Mouse (Mus musculus): Measurements from ENCODE around the gene Cldn14.
A peak's percentile ranks its signal among the peaks of the same experiment; 100 is the strongest.

The Cldn14 gene

DNA sequence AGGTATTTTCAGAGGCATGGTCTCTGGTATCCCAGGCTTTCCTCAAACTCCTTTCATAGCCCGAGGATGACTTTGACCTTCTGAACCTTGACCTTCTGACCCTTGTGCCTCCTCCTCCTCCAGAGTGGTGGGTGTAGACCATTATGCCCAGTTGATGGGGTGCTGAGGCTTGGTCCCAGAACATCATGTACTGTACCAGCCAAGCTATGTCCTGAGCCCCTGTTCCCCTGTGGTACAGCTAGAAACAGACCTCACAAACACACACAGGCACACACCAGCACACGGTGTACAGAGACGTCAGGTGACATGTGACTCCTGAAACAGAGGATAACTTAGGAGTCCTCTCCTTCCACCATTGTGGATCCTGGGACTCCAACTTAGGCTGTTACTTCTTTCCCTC is 95.8 kb downstream of the Cldn14 start:
- DNase-seq (ENCODE audit: low spot score in 2 of 2), result no peak

GRCm38 (mm10) chr16:93912158-93912557 is 96.5 kb downstream of the Cldn14 start:
- DNase-seq (ENCODE audit: low spot score in 2 of 2), result no peak

DNA sequence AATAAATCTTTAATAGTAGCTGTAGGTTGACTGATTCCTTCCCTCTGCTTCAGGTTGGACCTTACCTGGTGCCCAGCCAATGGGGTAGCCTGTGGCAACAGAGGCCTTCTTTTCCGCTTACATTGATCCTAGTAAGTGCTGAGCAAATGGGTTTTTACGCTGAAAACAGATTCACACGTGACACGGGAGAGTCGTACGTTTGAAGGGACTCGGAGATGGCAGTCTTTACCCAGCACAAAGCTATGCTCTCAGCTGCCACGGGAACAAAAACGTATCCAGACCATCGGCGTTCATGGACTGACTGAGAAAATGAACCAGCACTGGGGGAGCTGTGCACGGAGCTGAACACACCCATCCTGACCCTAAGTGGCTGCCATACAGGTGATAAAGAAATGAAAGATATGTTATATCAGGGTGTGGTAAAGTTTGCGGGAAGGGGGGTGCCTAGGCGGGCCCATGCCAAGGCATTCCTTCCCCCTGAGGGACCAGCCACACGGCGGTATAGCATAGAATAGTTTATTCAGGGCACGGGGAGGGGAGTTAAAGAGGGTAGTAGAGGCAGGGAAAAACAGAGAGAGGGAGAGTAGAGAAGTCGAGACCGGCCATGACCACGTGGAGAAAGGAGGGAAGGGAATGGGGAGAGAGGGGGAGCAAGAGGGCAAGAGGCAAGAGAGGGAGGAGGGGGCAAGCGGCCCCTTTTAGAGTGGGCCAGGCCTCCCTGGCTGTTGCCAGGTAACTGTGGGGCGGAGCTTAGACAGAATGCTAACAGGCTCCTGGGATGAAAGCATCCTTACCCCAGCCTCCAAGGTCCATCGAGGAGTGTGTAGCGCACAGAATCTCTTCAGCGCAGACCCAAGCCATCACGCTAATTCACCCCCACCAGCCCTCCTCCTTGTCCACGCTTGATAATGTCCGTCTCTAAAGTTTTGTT is 97.6 kb downstream of the Cldn14 start:
- no peak for DNase-seq (ENCODE audit: low spot score in 2 of 2)

- DNase-seq (ENCODE audit: low spot score in 2 of 2), result no peak
These were observed 98.7 kb downstream of the Cldn14 start for GRCm38 (mm10) chr16:93909936-93910335.

GRCm38 (mm10) chr16:93908196-93908595 is 100.4 kb downstream of the Cldn14 start:
- DNase-seq (ENCODE audit: low spot score in 2 of 2), result no peak

DNA sequence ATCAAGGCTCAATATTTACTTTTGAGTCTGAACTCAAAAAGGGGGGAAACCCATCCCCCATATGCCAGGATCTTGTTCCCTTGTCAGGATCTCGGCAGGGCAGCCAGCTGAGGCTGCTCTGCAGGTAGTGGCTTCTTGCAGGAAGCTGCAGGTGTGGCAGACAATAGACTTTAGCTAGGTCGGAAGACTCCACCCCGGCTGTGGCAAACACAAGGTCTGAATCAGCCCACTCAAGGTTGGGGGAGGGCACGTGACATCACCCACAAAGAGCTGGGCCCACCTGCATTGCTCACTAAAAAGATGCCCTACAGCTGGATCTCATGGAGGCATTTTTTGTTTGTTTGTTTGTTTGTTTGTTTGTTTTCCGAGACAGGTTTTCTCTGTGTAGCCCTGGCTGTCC is 100.9 kb downstream of the Cldn14 start:
- DNase-seq (ENCODE audit: low spot score in 2 of 2), result no peak

DNA sequence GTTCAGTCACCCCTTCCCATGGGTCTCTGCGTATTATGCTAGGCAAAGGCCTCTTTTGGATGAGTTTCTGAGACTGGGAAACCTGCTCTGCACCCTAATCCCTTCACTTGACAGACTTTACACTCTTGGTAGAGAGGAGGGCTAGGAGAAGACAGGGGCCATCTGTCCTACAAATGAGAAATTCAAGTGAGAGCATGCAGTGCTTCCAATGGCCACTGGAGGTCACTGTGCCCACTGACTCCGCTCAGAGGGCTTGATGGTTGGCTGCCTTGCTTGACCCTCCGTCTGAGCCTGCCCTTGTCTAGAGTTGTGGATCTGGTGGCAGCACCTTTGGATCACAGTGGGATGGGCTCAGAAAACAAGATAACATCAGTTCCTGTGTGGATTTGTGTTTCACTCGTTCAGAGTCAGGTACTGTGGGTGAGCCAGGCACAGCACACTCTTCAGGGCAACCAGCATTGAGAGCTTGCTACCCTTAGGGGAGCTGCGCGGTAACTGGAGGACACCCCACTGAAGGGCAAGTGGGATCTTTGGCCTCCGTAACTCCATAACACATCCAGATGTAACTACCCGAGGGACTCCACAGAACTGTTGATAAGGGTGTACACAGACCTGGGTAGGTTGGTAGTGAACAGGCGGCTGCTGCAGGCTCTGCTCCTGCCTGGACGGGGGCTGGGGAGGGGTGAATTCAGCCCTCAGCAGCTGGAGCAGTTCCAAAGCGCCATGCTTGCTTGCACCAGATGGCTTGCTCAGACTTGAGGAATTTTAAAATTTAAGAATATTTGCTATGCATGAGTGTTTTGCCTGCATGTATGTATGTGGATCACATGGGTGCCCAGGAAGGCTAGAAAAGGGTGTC is 102.3 kb downstream of the Cldn14 start:
- DNase-seq (ENCODE audit: low spot score in 2 of 2), result peak; percentile 31 to 51

GRCm38 (mm10) chr16:93903027-93903426 is 105.6 kb downstream of the Cldn14 start:
- DNase-seq (ENCODE audit: low spot score in 2 of 2), result no peak

- DNase-seq (ENCODE audit: low spot score in 2 of 2), result no peak
These were observed 115.4 kb downstream of the Cldn14 start for GRCm38 (mm10) chr16:93893285-93893684.

- no peak for DNase-seq (ENCODE audit: low spot score in 2 of 2)
These were observed 117.6 kb downstream of the Cldn14 start for GRCm38 (mm10) chr16:93890948-93891604.

- no peak for DNase-seq (ENCODE audit: low spot score in 2 of 2)
These were observed 120.2 kb downstream of the Cldn14 start for GRCm38 (mm10) chr16:93888481-93888880.

DNA sequence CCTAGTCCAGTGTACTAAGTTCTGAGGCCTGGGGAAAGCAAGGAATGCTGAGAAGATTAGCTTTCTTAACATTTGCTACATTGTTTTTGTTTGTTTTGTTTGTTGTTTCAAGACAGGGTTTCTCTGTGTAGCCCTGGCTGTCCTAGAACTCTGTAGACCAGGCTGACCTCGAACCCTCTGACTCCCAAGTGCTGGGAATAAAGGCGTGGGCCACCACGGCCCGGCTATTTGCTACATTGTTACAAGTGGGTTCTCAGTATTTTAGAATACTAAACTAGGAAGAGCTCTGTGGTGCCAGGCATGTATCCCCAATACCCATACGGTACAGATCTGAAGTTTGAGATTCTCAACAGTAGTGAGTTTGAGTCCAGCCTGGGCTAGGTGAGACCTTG is 123.9 kb downstream of the Cldn14 start:
- no peak for DNase-seq (ENCODE audit: low spot score in 2 of 2)

DNA sequence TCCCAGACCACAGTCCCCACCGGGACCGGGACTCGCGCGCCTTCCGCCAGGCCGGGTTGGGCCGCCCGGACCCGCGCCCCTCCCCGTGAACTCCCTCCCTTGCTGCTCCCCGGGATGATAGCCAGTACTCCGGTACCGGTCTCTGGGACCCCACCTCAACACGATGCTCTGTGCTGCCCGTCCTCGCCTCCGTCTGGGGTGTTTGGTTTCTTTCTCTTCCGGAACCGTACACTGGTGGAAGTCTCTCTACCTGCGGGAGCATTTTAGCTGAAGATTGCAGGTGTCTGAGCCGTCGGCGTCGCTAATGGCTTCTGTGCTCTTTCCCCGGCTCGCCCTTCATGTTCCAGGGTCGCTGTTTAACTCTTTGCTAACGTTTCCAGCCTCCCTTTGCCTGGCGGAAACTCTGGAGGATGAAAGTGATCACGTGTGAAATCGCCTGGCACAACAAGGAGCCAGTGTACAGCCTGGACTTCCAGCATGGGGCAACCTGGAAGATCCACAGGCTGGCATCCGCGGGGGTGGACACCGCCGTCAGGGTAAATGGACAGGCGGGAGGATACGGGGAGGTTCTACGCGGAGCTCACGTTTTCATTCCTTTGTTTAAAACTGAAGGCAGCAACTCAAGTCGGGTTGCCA is 124.4 kb downstream of the Cldn14 start:
- DNase-seq (ENCODE audit: low spot score in 2 of 2), result no peak

- peak; percentile 97 to 98 for DNase-seq (ENCODE audit: low spot score in 2 of 2)
These were observed 125.1 kb downstream of the Cldn14 start, which contains the start of gene Chaf1b for GRCm38 (mm10) chr16:93883423-93884085. Gene Chaf1b, plus strand, starts transcription at chr16:93883901.

DNA sequence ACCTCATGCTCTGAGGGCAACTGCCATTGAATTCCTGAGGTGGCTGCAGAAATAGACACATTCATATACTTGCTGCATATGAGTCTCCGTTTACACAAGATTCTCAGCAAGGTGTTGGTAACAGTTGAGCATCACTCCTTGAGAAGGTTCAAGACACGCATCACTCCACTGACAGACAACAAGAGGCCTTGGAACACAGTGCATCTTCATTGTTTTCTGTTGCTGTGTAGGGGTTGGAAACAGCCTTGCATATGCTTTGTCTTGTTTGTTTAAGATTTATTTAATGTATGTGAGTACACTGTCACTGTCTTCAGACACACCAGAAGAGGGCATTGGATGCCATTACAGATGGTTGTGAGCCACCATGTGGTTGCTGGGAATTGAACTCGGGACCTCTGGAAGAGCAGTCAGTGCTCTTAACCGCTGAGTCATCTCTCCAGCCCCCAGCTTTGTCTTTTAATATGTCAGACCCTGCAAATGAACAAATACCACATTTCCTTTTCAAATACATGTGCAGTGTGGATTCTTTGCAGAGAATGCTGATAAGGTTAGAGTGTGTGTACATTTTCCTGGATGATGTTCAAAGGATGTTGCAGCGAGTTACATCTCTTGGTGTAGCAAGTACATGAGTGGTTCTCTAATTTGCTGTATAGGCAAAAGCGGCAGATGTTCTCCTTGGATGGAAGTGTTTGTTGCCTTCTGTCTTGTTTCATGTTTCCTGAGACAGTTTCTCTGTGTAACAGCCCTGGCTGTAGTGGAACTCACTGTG is 130.8 kb downstream of the Cldn14 start:
- no peak for DNase-seq (ENCODE audit: low spot score in 2 of 2)

DNA sequence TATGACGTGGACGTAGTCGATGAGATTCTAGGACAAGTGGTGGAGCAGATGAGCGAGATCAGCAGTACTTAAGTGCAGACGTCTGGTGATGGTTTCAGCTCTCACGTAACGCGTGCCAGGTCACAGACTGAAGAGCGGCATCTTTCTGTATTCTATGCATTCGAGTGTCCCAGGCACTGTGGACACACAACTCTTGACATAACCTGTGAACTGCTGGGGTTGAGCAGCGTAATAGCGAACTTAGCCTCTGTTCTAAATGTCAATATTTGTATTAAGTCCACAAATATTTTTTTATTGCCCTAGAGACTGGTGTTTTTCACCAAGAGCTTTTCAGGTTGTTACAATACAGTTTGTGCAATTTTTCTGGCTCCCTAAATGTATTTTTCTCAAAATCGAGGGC is 133.8 kb downstream of the Cldn14 start:
- no peak for DNase-seq (ENCODE audit: low spot score in 2 of 2)

All from natural killer cell, adult 2 months (primary cell).